Mouse (Mus musculus): ENCODE measurements around the gene Epb41.

- no peak for TF ChIP-seq CTCF (IDR thresholded peaks at IDR 0.05; ENCODE audit: extremely low read depth, insufficient read depth, insufficient read length, insufficient replicate concordance)
- TF ChIP-seq POLR2A (IDR thresholded peaks at IDR 0.05; ENCODE audit: low read depth, low read length) = no peak
These were observed 35.6 kb downstream of the Epb41 start for GRCm38 (mm10) chr4:132039521-132039920.
